Mouse (Mus musculus): ENCODE measurements around the gene Gm14743. TPM values are rescaled to one million over a fixed set of nuclear protein-coding genes. Genes with fewer than 3 reads are reported as not detected.
"Not testable (repeated sequence)": the region's sequence is repeated elsewhere in the genome, so short reads cannot be mapped to it uniquely, and the experiment has no call there.

The Gm14743 gene
- total RNA-seq (2021): not detected
- long read RNA-seq, experiment 1: 0 reads
- long read RNA-seq, experiment 2: 0 reads

GRCm38 (mm10) chrX:78245821-78246220 lies at the start of gene Gm14743:
Gene Gm14743, minus strand, starts transcription at chrX:78245921.
- not testable (repeated sequence) for DNase-seq

GRCm38 (mm10) chrX:78202829-78203228 lies 42.9 kb downstream of the Gm14743 start:
- no peak for DNase-seq

DNA sequence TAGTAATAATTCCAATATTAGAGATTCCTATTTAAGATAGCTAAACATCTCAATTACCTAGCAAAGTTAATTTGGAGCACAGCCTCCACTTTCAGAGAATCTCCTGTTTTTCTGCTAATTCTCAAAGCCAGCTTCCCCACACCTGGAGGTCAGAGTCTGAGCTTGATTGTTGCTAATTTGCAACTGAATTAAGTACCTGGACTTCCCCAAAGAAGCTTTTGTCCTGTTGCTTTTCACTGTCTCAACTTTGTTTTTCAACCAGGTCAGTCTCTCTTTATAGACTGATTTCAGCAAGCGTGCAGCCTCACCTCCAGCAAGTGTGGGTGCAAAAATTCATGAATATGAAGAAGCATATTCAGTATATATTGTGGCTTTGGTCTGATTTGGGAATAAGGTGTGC lies 43.5 kb downstream of the Gm14743 start:
- not testable (repeated sequence) for DNase-seq

Other genes starting within 250 kb of the Gm14743 start
- gene Obp1a, start 154.5 kb downstream of the Gm14743 start, total RNA-seq (2021): not detected
- gene Gm5938, start 120.5 kb downstream of the Gm14743 start, total RNA-seq (2021): not detected
- not detected for gene Obp1b, start 59.1 kb downstream of the Gm14743 start, total RNA-seq (2021)
- not detected for gene 4930480E11Rik, start 123.7 kb upstream of the Gm14743 start, total RNA-seq (2021)